Mouse (Mus musculus): ENCODE data around the gene St5.

The St5 gene

DNA sequence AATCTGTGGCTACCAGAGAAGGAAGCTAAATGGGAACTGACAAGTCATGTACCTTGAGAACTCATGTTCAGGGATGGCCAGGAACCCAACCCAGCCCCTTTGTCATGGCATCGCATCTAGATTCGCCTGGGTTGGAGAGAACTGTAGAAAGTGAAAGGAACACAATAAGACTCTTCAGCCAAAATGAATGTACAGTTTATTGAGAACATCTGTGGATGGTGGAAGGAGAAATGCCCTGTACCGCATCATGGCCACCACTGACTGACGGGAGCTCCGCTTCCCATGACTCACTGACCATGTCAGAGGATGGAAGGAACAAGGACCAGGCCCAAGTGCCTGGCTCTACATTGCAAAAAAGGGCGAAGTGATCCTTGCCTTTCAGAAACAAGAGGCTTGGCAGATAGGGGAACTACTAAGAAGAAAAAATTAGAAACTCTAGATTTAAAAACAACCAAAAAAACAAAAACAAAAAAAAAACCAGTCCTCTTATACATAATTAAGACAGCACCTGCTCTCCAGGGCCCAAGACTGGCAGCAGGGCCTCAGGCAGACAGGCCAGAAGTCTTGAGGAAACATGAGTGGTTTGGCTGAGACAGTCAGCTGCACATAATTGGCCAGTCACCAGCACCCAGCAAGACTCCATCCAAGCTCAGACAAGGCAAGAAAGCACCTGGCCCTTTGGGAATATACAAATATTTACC, 179.5 kb downstream of the St5 start:
- WGBS, result 60% methylated on average over 6 of the region's 6 CpGs

DNA sequence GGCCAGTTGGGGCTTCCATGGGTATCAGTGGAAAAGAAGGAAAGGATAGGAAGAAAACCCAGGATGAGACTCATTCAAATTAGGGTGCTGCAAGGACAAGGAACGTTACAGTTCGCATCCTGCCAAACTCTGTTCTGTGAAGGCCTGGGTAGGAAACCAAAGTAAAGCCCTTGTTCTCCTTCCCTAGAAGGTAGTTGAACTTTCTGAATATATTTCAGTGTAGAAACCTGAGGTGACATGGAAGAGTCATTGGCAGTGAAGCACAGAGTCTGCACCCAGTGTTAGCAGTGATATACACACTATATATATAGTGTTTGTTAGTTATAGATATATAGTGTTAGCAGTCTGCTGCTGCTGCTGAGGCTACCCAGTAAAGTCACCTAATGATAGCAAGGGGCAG, 180.1 kb downstream of the St5 start:
- WGBS, result 67% methylated on average over 2 of the region's 2 CpGs

- WGBS, result 73% methylated on average over 5 of the region's 5 CpGs
Measured at GRCm38 (mm10) chr7:109522084-109522483, 181.3 kb downstream of the St5 start.

GRCm38 (mm10) chr7:109519936-109520335, 183.5 kb downstream of the St5 start:
- 5% methylated on average over 10 of the region's 10 CpGs for WGBS

DNA sequence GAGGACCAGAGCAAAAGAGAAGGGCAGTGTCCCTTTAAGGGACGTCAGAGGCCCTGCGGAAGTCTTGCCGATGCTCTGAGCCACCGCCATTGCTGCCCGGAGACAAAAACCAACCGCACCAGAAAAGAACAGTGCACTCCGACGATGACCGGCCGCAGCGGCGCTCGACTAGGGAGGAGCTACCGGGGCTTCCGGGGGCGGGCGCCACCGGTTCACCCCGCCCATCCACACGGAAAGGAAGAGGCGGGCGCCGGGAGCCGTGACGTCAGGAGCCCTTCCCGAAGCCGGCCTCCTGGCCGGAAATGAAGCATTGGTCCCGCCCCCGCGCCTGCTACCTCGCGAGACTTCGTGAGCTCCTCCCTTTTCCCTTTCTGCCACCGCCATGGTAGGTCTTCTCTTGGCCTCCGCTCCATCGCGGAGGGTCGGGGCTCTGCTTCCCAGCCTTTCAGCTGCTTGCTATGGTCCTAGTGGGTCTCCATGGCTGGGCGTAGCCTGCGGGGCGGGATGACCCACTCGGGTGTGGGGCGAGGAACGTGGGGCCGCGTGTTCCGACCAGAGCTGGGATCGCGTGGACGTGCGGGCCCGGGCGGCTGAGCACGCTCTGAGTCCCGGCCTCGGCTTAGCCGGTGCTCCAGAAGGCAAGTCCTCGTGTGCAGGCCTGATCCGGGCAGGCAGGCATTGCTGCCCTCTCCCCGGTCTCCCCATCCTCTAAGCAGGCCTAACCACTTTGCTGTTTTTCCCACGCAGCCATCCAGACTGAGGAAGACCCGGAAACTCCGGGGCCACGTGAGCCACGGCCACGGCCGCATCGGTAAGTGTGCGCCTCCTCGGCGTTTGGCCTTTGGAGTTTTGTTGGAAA, 184.3 kb downstream of the St5 start, which contains the start of gene Rpl27a:
Rpl27a (plus strand) TSS at position 310 of the 859 bp plus-strand sequence.
- under 1% methylated on average over 71 of the region's 72 CpGs for WGBS

GRCm38 (mm10) chr7:109518036-109518681, 185.2 kb downstream of the St5 start:
- WGBS, result 16% methylated on average over 10 of the region's 10 CpGs

DNA sequence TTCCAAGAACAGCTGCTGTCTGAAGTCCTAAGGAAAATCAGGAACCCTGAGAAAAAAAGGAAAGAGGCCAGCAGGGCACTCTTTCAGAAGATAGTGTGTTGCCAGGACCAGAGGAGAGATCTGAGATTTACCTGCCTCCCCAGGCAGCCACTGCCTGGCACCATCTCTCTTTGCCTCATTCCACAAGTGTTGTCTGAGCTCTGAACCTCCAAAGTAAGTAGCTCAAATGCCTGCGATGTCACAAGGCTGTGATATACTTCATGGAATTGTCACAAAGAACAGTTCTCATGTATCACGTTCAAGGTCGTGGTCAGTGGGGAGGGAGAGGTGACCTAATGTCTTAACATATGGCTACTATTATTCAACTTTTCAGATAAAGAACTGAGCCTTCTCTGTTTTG, 186.9 kb downstream of the St5 start:
- 92% methylated on average over 3 of the region's 3 CpGs for WGBS

DNA sequence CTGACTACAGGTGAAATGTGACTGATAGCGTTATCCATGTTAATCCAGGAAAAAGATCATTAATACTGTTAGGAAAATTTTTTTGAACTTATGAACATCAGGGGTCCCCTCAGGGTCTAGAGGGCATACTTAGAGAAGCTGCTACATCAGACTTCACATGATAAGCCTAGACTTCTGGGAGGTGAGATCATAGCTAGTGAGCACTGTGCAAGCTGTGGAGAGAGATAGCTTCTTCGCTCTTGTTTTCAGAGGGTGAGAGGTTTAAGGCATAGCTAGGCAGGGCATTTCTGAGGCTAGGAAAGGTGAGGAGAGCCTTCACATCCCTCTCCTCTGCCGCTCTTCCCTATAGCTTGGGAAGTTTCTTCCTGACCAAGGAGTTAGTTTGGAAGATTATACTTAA, 191.6 kb downstream of the St5 start:
- WGBS, result 96% methylated on average over 3 of the region's 3 CpGs

DNA sequence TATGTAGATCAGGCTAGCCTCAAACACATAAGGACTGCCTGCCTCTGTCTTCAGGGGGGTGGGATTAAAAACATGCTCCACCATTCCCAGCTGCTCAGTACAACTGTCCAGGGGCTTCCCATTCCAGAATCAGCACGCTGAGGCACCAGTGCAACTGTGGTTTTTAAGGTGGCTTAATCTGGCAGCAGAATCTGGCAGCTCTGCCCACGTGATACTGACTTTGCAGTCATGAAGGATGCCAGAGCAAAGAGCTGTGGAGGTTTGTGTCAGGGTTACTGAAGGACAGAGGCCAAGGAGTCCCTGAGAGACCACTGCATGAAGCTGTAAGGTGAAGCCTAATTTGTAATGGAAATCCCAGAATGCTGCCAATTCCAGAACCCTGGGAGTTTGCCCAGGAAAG, 192.6 kb downstream of the St5 start:
- 51% methylated on average over 2 of the region's 2 CpGs for WGBS

DNA sequence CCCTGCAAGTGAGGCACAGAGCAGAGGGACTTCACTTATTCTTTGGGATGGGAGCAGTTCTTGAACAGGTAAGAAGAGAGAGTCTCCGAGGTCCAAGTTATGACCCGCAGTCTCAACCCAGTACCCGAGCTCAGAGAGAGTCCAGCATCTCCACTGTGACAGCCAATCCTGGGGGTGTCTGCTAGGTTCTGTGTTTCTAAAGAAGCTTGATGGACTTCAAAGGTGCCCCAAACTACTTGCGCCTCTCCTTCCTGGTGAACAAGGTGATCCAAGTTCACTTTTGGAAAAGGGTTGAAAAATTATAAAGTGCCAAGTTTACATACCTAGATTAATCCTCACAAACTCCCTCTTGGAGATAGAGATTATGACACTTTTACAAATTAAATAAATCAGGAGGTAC, 195.4 kb downstream of the St5 start, which contains the start of gene Trim66:
Trim66 (minus strand) TSS at position 101 of the 400 bp plus-strand sequence.
- 93% methylated on average over 4 of the region's 4 CpGs for WGBS

DNA sequence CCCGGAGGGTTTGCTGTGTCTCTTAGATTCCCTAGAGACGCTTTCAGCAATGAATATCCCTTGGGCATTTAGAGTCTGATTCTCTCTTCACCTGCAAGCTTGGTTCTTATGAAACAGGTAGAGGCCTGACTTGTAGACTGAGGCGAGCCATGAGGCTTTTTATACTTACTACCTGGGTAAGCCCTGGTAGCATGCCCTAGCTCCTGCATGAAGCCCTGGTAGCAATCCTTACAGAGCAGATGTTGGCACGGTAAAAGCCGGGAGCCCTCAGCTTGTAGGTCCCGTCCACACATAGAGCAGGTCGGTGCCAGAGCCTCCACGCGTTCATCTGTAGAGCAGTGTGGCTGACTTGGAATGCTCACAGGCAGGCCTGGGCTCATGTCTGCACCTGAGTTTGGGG, 195.8 kb downstream of the St5 start:
- 58% methylated on average over 9 of the region's 9 CpGs for whole genome bisulfite sequencing

- 31% methylated on average over 8 of the region's 8 CpGs for WGBS
Measured at GRCm38 (mm10) chr7:109507119-109507518, 196.3 kb downstream of the St5 start.

- 67% methylated on average over 4 of the region's 4 CpGs for WGBS
Measured at GRCm38 (mm10) chr7:109497507-109497906, 205.9 kb downstream of the St5 start.

- WGBS, result 9% methylated on average over 21 of the region's 21 CpGs
Measured at GRCm38 (mm10) chr7:109493319-109494316, 209.8 kb downstream of the St5 start.

DNA sequence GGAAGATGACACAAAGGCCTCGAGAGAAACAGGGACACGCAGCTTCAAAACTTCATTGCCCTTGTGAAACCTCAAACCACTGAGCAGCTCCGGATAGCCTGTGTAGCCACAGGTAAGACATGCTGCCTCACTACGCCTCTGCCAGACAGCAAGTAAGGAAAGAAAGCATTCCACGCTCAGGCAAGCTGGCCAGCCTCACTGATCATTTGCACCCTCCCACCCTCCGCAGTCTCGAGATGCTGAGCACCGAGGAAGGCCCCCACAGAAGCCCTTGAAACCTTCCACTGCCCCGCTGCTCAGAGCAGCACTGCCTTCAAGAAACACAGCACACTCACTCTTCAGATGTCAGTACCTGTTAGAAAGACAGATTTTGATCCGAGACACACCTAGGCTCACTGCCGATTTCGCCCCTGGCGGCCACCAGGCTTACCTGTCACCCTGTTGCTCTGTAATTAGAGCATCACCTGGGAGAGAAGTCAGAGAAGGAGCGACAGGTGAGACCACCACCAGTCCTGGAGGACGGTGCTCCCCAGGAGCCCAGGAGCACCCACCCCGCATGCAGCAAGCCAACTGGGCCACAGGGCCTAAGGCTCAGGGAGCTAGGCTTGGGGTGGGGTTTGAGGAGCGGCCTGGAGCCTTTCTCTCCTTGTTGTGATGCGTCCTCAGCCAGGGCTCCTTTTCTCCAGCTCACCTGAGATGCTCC, 210.6 kb downstream of the St5 start:
- 60% methylated on average over 18 of the region's 18 CpGs for WGBS

DNA sequence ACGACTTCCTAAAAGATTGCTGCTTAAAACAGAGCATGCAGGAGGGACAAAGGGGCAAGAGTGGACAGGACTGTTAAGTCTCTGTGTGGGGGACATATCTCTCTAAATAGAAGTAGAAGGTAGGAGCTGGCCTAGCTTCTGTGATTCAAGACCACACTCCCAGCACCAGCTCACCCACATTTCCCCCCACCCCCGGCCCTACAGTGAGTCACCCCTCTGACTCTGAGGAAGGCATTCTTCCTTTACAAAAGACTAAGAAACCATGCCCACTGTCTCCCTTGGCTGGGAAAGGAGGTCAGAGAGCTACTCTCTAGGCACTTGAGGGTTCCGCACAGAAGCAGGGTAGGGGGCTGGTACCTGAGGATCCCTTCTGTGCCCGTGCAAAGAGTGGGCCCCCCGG, 219.2 kb downstream of the St5 start:
- WGBS, result 55% methylated on average over 5 of the region's 5 CpGs

GRCm38 (mm10) chr7:109480765-109481197, 222.6 kb downstream of the St5 start:
- WGBS, result 42% methylated on average over 7 of the region's 7 CpGs

DNA sequence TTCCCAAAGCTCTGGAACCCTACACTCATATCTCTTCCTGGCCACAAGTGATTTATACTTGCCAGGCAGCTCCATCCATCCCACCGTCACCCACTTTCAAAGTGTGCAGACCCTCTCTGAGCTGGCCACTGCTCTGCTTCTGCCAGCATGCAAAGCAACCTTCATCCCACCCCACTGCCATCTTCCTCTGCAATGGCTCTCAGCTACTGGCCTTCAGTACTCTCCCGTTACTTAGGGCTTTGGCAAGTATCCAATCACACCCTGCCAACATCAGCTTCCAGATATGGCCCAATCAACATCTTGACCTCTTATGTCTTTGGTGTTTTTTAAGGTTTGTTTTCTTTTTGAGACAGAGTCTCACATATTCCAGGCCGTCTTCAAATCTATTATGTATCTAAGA, 225.5 kb downstream of the St5 start:
- 79% methylated on average over 3 of the region's 3 CpGs for WGBS

All from cerebral cortex, adult 2 months (tissue).